Mouse (Mus musculus) lung, postnatal 10 days (tissue): ENCODE results near the gene Fdx1l.

Experiments
- DNase-seq: peaks from one replicate; pipeline ENCODE4 v3.0.0; 2021

Fdx1l gene

GRCm38 (mm10) chr9:21026849-21027248, 46.6 kb downstream of the Fdx1l start:
- peak; percentile 17 for DNase-seq

- DNase-seq = peak; percentile 72
These were observed 48.1 kb downstream of the Fdx1l start for GRCm38 (mm10) chr9:21025258-21025810.

GRCm38 (mm10) chr9:21022726-21023125, 50.7 kb downstream of the Fdx1l start:
- no peak for DNase-seq

GRCm38 (mm10) chr9:21022288-21022687, 51.1 kb downstream of the Fdx1l start:
- peak; percentile 46 for DNase-seq

- DNase-seq = no peak
These were observed 52.1 kb downstream of the Fdx1l start for GRCm38 (mm10) chr9:21021363-21021762.

- DNase-seq = no peak
These were observed 54.8 kb downstream of the Fdx1l start for GRCm38 (mm10) chr9:21018600-21018999.
